Mouse (Mus musculus) kidney, postnatal 0 days (tissue): ENCODE data around the gene Adamts16. TPM values are rescaled to one million over a fixed set of nuclear protein-coding genes. Genes with fewer than 3 reads are reported as not detected.

Experiments used
- ATAC-seq: fragments of 200-750 bp; cut with Nextera tagmentation; replicated peaks from 2 replicates; pipeline ENCODE4 v1.8.0; 2017; ENCODE audit warnings: low read depth, moderate number of reproducible peaks, moderate TSS enrichment, moderate library complexity; ENCODE audit not compliant: low FRiP score
- DNase-seq: peaks from one replicate; pipeline ENCODE4 v3.0.0-alpha.2; 2016; ENCODE audit warnings: low spot score
- H3K27ac ChIP-seq: fragments of 300-500 bp; sonication (generic); 2 replicates; pipeline ENCODE4 v1.5.1; 2014; ENCODE audit warnings: mild to moderate bottlenecking
- H3K27me3 ChIP-seq: fragments of 300-500 bp; sonication (generic); 2 replicates; pipeline ENCODE4 v1.6.1; 2014; ENCODE audit warnings: low read length, mixed read lengths; ENCODE audit not compliant: insufficient read depth
- H3K36me3 ChIP-seq: fragments of 300-500 bp; sonication (generic); 2 replicates; pipeline ENCODE4 v1.6.1; 2014; ENCODE audit warnings: low read length, mixed read lengths; ENCODE audit not compliant: insufficient read depth
- H3K4me1 ChIP-seq: fragments of 300-500 bp; sonication (generic); replicated peaks from 2 replicates; pipeline ENCODE4 v1.6.1; 2014; ENCODE audit warnings: antibody characterized with exemption, low read length, mixed read lengths; ENCODE audit not compliant: insufficient read depth
- H3K4me2 ChIP-seq: fragments of 300-500 bp; sonication (generic); 2 replicates; pipeline ENCODE4 v1.6.1; 2014; ENCODE audit warnings: mild to moderate bottlenecking, low read length, moderate library complexity, mixed read lengths
- H3K4me3 ChIP-seq: fragments of 300-500 bp; sonication (generic); replicated peaks from 2 replicates; pipeline ENCODE4 v1.5.1; 2014; ENCODE audit warnings: low read depth, low read length
- H3K9ac ChIP-seq: fragments of 300-500 bp; sonication (generic); 2 replicates; pipeline ENCODE4 v1.6.1; 2014; ENCODE audit warnings: low read depth, low read length
- H3K9me3 ChIP-seq: fragments of 300-500 bp; sonication (generic); replicated peaks from 2 replicates; pipeline ENCODE4 v1.6.1; 2016; ENCODE audit warnings: low read length, inconsistent platforms, mixed read lengths
- CTCF ChIP-seq: IDR thresholded peaks from 2 replicates; pipeline ENCODE4 v1.5.1; 2016; ENCODE audit warnings: antibody characterized with exemption, low read depth, mild to moderate bottlenecking, moderate library complexity
- WGBS: fragments of 180-500 bp; shearing (Covaris S2); extraction: QIAGEN DNeasy Blood & Tissue Kit; methylation state at CpG from one replicate; pipeline ENCODE4 v1.1.7; 2014; 5-methylcytosine and 5-hydroxymethylcytosine counted together
- polyA plus RNA-seq: library from polyadenylated mRNA; unstranded; fragments of >200 nt; fragmentation: Nextera tagmentation; extraction: Ambion mirVana; gene quantifications from 2 replicates; pipeline ENCODE4 v1.2.1, GENCODE M21; 2015

The Adamts16 gene
- polyA plus RNA-seq, 1 experiment from 2014 or later = 11.8 TPM

- peak; percentile 93 for ATAC-seq
- peak overlapping the region; percentile 75 for H3K27ac ChIP-seq
Measured at GRCm38 (mm10) chr13:70794074-70794572, 47.5 kb downstream of the Adamts16 start.

GRCm38 (mm10) chr13:70793660-70794059 is 48.0 kb downstream of the Adamts16 start:
- Histone ChIP-seq H3K9ac (no peak overlapping the region), H3K27me3 (no peaks in the 10 kb centered on the region), H3K9me3 (no peaks in the 10 kb centered on the region), H3K4me2 (no peak overlapping the region; the same call in 1 of the 2 replicates), H3K4me1 (peaks cover 9% of the 10 kb centered on the region), H3K36me3 (no peaks in the 10 kb centered on the region), H3K4me3 (no peak overlapping the region), H3K27ac (peak overlapping the region; percentile 75)
- ATAC-seq = no peak
- no peak for TF ChIP-seq CTCF
- WGBS = 20% methylated on average over 4 of the region's 4 CpGs
- no peak for DNase-seq

More at GRCm38 (mm10) chr13:70794074-70794572, 47.5 kb downstream of the Adamts16 start:
- Histone ChIP-seq H3K4me3 (no peak overlapping the region), H3K36me3 (no peaks in the 10 kb centered on the region), H3K4me2 (no peak overlapping the region; the same call in 1 of the 2 replicates), H3K9ac (no peak overlapping the region), H3K9me3 (no peaks in the 10 kb centered on the region), H3K27me3 (no peaks in the 10 kb centered on the region), H3K4me1 (peaks cover 9% of the 10 kb centered on the region)
- 19% methylated on average over 8 of the region's 8 CpGs for WGBS
- peak; percentile 70 for DNase-seq
- no peak for TF ChIP-seq CTCF

DNA sequence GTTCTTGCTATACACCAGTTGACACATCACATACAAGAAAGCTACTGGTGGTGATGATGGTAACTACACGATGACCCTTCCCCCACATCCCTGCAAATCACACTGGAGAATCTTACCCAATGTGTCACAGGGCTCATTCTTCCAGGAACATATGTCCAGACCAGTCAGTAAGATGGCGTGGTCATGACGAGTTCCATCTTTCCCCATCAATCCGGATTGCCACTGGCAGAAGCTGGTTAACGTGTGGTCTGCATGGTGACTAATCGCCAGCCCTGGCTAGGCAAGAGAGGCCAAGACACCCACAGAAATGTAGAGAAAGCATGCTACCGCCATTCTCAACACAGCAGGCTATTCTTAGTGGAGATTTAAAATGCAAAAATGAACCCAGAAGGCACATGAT is 48.7 kb downstream of the Adamts16 start:
- TF ChIP-seq CTCF = no peak
- peaks cover 9% of the 10 kb centered on the region for H3K4me1 ChIP-seq
- H3K27ac ChIP-seq = peak overlapping the region; percentile 66
- no peak overlapping the region for H3K9ac ChIP-seq
- no peak overlapping the region for H3K4me2 ChIP-seq
- no peak for DNase-seq
- no peak overlapping the region for H3K4me3 ChIP-seq
- no peaks in the 10 kb centered on the region for H3K9me3 ChIP-seq
- H3K36me3 ChIP-seq = no peaks in the 10 kb centered on the region
- 80% methylated on average over 7 of the region's 7 CpGs for WGBS
- no peaks in the 10 kb centered on the region for H3K27me3 ChIP-seq
- no peak for ATAC-seq

DNA sequence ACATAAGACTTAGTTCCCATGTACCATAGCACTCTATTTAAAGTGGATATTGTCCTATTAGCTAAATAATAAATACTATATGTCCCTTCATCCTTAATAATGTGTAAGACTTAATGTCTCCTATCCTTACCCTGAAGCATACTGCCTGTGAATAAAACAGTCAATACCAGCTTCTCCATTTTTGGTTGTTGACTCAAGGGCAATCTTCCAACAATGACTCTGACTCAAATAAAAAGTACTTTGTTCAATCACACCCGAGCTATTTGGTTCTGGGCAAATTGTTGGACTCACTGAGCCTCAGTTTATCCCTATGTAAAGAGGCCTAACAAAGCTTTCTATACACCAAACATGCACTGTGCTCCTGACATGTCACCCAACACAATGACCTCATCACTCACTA is 51.8 kb downstream of the Adamts16 start:
- 82% methylated on average over 1 of the region's 1 CpGs for WGBS
- H3K36me3 ChIP-seq = no peaks in the 10 kb centered on the region

DNA sequence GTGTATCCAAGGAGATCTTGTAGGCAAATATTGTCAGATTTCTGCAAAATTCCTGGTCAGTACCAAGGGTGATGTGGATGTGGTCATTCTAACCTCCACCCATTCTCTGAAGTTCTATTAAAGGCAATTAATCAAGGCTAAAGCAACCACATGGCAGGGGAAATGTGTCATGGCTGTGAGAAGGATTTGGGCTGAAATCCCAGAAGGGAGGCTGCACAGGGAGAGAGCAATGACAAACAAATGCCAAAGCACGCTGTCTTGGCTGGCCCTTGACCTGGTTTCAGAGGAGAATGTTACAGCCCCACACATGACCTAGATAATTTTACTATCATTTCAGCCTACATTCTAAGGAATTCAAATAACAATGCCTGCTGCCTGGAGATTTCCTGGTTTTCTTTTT is 52.6 kb downstream of the Adamts16 start:
- peak; percentile 14 for DNase-seq
- 35% methylated on average over 1 of the region's 1 CpGs for WGBS

More for the DNA sequence above, 51.8 kb downstream of the Adamts16 start:
- H3K4me2 ChIP-seq = no peak overlapping the region
- TF ChIP-seq CTCF = no peak
- DNase-seq (no peak), ATAC-seq (no peak)
- H3K9me3 ChIP-seq = no peaks in the 10 kb centered on the region
- no peak overlapping the region for H3K9ac ChIP-seq
- no peaks in the 10 kb centered on the region for H3K27me3 ChIP-seq
- peaks cover 6% of the 10 kb centered on the region for H3K4me1 ChIP-seq
- no peak overlapping the region for H3K4me3 ChIP-seq
- no peak overlapping the region for H3K27ac ChIP-seq

DNA sequence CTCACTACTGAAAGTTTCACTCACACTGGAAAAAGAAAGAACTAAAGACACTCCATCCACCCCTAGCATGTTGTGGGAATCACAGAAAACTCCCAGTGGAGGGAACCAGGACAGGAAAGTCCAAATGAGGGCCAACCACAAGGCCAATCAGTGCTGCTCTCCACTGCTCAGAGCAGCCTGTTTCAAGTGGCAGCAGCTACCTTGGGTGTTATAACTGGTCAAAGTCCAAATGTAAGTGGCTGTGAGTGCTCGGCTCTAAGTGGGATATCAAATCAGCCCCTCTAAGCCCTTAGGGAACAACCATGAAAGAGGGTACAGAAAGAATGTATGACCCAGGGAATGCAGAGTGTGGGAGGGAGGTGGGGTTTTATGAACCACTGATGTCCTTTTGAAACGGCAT is 56.5 kb downstream of the Adamts16 start:
- 75% methylated on average over 2 of the region's 2 CpGs for WGBS

More for the DNA sequence above, 52.6 kb downstream of the Adamts16 start:
- H3K4me1 ChIP-seq = peaks cover 6% of the 10 kb centered on the region
- H3K27me3 ChIP-seq = no peaks in the 10 kb centered on the region
- no peak overlapping the region for H3K4me3 ChIP-seq
- no peak overlapping the region for H3K9ac ChIP-seq
- H3K36me3 ChIP-seq = no peaks in the 10 kb centered on the region
- ATAC-seq = no peak
- no peak overlapping the region for H3K27ac ChIP-seq
- TF ChIP-seq CTCF = no peak
- H3K4me2 ChIP-seq = no peak overlapping the region
- H3K9me3 ChIP-seq = no peaks in the 10 kb centered on the region

DNA sequence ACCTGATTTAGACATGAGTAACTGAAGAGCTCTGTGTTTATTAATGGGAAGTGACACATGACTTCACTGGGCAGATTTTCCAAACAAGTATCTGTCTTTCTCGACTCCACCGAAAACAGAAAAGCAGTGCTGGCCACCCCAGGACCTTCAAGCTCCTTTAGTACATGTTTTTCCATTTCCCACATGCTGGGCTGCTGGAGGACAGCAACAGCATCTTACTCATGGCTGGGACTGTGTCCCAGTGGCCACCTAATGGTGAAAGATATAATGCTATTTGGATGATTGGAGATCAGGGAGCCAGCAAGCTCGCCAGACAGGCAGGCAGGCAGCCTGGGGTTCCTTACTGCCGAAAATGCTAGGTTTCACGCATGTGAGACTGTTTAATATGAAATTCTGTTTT is 57.5 kb downstream of the Adamts16 start:
- DNase-seq (peak; percentile 31), ATAC-seq (no peak)
- H3K4me1 ChIP-seq = no peaks in the 10 kb centered on the region
- peaks cover 3% of the 10 kb centered on the region; the same call in 1 of the 2 replicates for H3K36me3 ChIP-seq
- H3K4me2 ChIP-seq = no peak overlapping the region
- no peaks in the 10 kb centered on the region for H3K27me3 ChIP-seq
- peak; percentile 49; the same call in 1 of the 2 replicates for TF ChIP-seq CTCF
- H3K4me3 ChIP-seq = no peak overlapping the region
- no peaks in the 10 kb centered on the region for H3K9me3 ChIP-seq
- no peak overlapping the region for H3K27ac ChIP-seq
- WGBS = 60% methylated on average over 5 of the region's 5 CpGs
- H3K9ac ChIP-seq = no peak overlapping the region

More for the DNA sequence above, 56.5 kb downstream of the Adamts16 start:
- Histone ChIP-seq H3K9me3 (no peaks in the 10 kb centered on the region), H3K4me2 (no peak overlapping the region), H3K36me3 (peaks cover 3% of the 10 kb centered on the region; the same call in 1 of the 2 replicates), H3K4me3 (no peak overlapping the region), H3K27me3 (no peaks in the 10 kb centered on the region), H3K9ac (no peak overlapping the region), H3K27ac (no peak overlapping the region), H3K4me1 (no peaks in the 10 kb centered on the region)
- DNase-seq (no peak), ATAC-seq (no peak)
- TF ChIP-seq CTCF = no peak
